Mouse (Mus musculus): ENCODE measurements around the gene Ttll13. TPM values are rescaled to one million over a fixed set of nuclear protein-coding genes. Genes with fewer than 3 reads are reported as not detected.

Ttll13 gene
- polyA plus RNA-seq, 1 experiment from 2014 or later, result 0.43 TPM

GRCm38 (mm10) chr7:80216566-80216965, 29.6 kb upstream of the Ttll13 start:
- Histone ChIP-seq H3K4me2 (ENCODE audit: low read depth, low read length) (no peak overlapping the region), H3K27ac (ENCODE audit: low read depth) (no peak overlapping the region), H3K9ac (replicated peaks) (no peak overlapping the region), H3K4me3 (ENCODE audit: low read depth, low read length) (no peak overlapping the region), H3K36me3 (replicated peaks; ENCODE audit: insufficient read depth, low read length) (peaks cover 90% of the 10 kb centered on the region), H3K9me3 (ENCODE audit: low read length) (no peaks in the 10 kb centered on the region), H3K4me1 (ENCODE audit: insufficient read depth) (peaks cover 4% of the 10 kb centered on the region), H3K27me3 (ENCODE audit: insufficient read depth, low read length) (no peaks in the 10 kb centered on the region)
- ATAC-seq (no peak), DNase-seq (peak; percentile 12)
- 89% methylated on average over 8 of the region's 8 CpGs for WGBS (ENCODE audit: insufficient replicate concordance)
- TF ChIP-seq CTCF (IDR thresholded peaks at IDR 0.05; ENCODE audit: low read depth) (no peak), EP300 (IDR thresholded peaks at IDR 0.05; ENCODE audit: low read depth) (no peak)

- ATAC-seq, result no peak
- WGBS (ENCODE audit: insufficient replicate concordance), result 94% methylated on average over 9 of the region's 9 CpGs
- H3K36me3 ChIP-seq (replicated peaks; ENCODE audit: insufficient read depth, low read length), result peaks cover 93% of the 10 kb centered on the region
Measured at GRCm38 (mm10) chr7:80218666-80219065, 27.5 kb upstream of the Ttll13 start.

GRCm38 (mm10) chr7:80220237-80220797, 25.9 kb upstream of the Ttll13 start:
- Histone ChIP-seq H3K27ac (ENCODE audit: low read depth) (no peak overlapping the region), H3K4me1 (ENCODE audit: insufficient read depth) (no peaks in the 10 kb centered on the region), H3K27me3 (ENCODE audit: insufficient read depth, low read length) (no peaks in the 10 kb centered on the region), H3K36me3 (replicated peaks; ENCODE audit: insufficient read depth, low read length) (peaks cover 95% of the 10 kb centered on the region), H3K4me3 (ENCODE audit: low read depth, low read length) (no peak overlapping the region), H3K9me3 (ENCODE audit: low read length) (no peaks in the 10 kb centered on the region), H3K4me2 (ENCODE audit: low read depth, low read length) (no peak overlapping the region), H3K9ac (replicated peaks) (no peak overlapping the region)
- 94% methylated on average over 9 of the region's 9 CpGs for WGBS (ENCODE audit: insufficient replicate concordance)
- no peak for ATAC-seq
- no peak for TF ChIP-seq CTCF (IDR thresholded peaks at IDR 0.05; ENCODE audit: low read depth)
- DNase-seq, result no peak

More at GRCm38 (mm10) chr7:80218666-80219065, 27.5 kb upstream of the Ttll13 start:
- TF ChIP-seq CTCF (IDR thresholded peaks at IDR 0.05; ENCODE audit: low read depth) (no peak), EP300 (IDR thresholded peaks at IDR 0.05; ENCODE audit: low read depth) (no peak)
- DNase-seq, result no peak
- H3K4me3 ChIP-seq (ENCODE audit: low read depth, low read length), result no peak overlapping the region
- no peak overlapping the region for H3K4me2 ChIP-seq (ENCODE audit: low read depth, low read length)
- no peaks in the 10 kb centered on the region for H3K27me3 ChIP-seq (ENCODE audit: insufficient read depth, low read length)
- no peaks in the 10 kb centered on the region for H3K9me3 ChIP-seq (ENCODE audit: low read length)
- no peak overlapping the region for H3K9ac ChIP-seq (replicated peaks)
- H3K4me1 ChIP-seq (ENCODE audit: insufficient read depth), result no peaks in the 10 kb centered on the region
- no peak overlapping the region for H3K27ac ChIP-seq (ENCODE audit: low read depth)

DNA sequence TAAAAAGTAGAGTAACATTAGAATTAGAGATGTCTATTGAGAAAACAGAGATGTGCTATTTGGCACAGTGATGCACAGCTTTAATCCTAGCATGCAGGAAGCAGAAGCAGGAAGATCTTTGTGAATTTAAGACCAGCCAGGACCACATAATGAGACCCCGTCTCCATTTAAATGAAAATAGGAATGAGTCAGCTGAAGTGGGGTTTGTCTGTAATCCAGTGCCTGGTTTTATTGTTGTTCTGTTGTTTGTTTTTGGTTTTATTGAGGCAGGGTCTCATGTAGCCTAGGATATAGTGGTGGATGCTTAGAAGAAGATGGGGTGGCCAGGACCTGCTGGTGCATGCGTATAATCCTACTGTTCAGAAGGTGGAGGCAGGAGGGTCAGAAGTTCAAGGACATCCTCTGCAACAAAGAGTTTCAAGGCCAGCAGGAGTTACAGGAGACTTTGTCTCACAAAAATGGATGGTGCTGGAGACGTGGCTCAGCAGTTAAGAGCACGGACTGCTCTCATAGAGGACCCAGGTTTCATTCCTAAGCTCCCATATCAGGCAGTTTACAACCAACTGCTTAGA, 24.9 kb upstream of the Ttll13 start:
- no peak for ATAC-seq

DNA sequence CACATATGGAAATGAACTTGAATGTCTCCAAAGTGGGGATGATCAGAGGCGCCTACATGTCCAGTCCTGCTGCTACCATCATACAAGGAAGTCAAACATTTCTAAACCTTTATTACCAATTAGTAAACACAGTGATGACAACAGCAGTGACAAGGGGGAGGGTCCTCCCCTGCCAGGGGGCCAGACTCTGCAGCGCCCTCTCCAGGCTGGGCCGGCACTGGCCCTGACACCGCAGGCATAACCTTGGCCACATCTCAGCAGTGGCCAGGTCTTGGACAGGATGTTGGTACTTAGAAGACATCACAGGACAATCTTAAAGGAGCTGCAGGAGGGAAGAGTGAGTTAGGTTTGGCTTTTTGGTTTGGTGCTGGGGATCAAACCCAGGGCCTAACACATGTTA, 19.1 kb upstream of the Ttll13 start:
- H3K4me3 ChIP-seq (ENCODE audit: low read depth, low read length), result no peak overlapping the region
- 96% methylated on average over 4 of the region's 4 CpGs for WGBS (ENCODE audit: insufficient replicate concordance)
- DNase-seq (no peak), ATAC-seq (no peak)
- TF ChIP-seq CTCF (IDR thresholded peaks at IDR 0.05; ENCODE audit: low read depth) (peak; percentile 26; the same call in 1 of the 2 replicates), EP300 (IDR thresholded peaks at IDR 0.05; ENCODE audit: low read depth) (no peak)
- no peak overlapping the region for H3K4me2 ChIP-seq (ENCODE audit: low read depth, low read length)
- peaks cover 64% of the 10 kb centered on the region for H3K36me3 ChIP-seq (replicated peaks; ENCODE audit: insufficient read depth, low read length)
- no peak overlapping the region for H3K9ac ChIP-seq (replicated peaks)
- no peak overlapping the region for H3K27ac ChIP-seq (ENCODE audit: low read depth)
- H3K4me1 ChIP-seq (ENCODE audit: insufficient read depth), result peaks cover 20% of the 10 kb centered on the region
- H3K27me3 ChIP-seq (ENCODE audit: insufficient read depth, low read length), result no peaks in the 10 kb centered on the region
- H3K9me3 ChIP-seq (ENCODE audit: low read length), result no peaks in the 10 kb centered on the region

More for the DNA sequence above, 24.9 kb upstream of the Ttll13 start:
- 88% methylated on average over 4 of the region's 4 CpGs for WGBS (ENCODE audit: insufficient replicate concordance)
- no peak for DNase-seq
- Histone ChIP-seq H3K9me3 (ENCODE audit: low read length) (no peaks in the 10 kb centered on the region), H3K4me2 (ENCODE audit: low read depth, low read length) (no peak overlapping the region), H3K4me3 (ENCODE audit: low read depth, low read length) (no peak overlapping the region), H3K36me3 (replicated peaks; ENCODE audit: insufficient read depth, low read length) (peaks cover 95% of the 10 kb centered on the region), H3K27me3 (ENCODE audit: insufficient read depth, low read length) (no peaks in the 10 kb centered on the region), H3K4me1 (ENCODE audit: insufficient read depth) (no peaks in the 10 kb centered on the region), H3K9ac (replicated peaks) (no peak overlapping the region), H3K27ac (ENCODE audit: low read depth) (no peak overlapping the region)
- TF ChIP-seq EP300 (IDR thresholded peaks at IDR 0.05; ENCODE audit: low read depth) (no peak), CTCF (IDR thresholded peaks at IDR 0.05; ENCODE audit: low read depth) (no peak)

- no peaks in the 10 kb centered on the region for H3K9me3 ChIP-seq (ENCODE audit: low read length)
- H3K4me2 ChIP-seq (ENCODE audit: low read depth, low read length), result peak overlapping the region; percentile 98
- DNase-seq, result no peak
- TF ChIP-seq CTCF (IDR thresholded peaks at IDR 0.05; ENCODE audit: low read depth), result no peak
- no peak for TF ChIP-seq EP300 (IDR thresholded peaks at IDR 0.05; ENCODE audit: low read depth)
- ATAC-seq, result no peak
- no peaks in the 10 kb centered on the region for H3K27me3 ChIP-seq (ENCODE audit: insufficient read depth, low read length)
- 37% methylated on average over 6 of the region's 6 CpGs for WGBS (ENCODE audit: insufficient replicate concordance)
- H3K36me3 ChIP-seq (replicated peaks; ENCODE audit: insufficient read depth, low read length), result peaks cover 35% of the 10 kb centered on the region
- peaks cover 26% of the 10 kb centered on the region for H3K4me1 ChIP-seq (ENCODE audit: insufficient read depth)
- no peak overlapping the region for H3K4me3 ChIP-seq (ENCODE audit: low read depth, low read length)
- peak overlapping the region; percentile 26 for H3K9ac ChIP-seq (replicated peaks)
- no peak overlapping the region for H3K27ac ChIP-seq (ENCODE audit: low read depth)
Measured at GRCm38 (mm10) chr7:80230196-80230595, 16.0 kb upstream of the Ttll13 start.

Data from liver, postnatal 0 days (tissue).